Mouse (Mus musculus): ENCODE measurements around the gene Osbpl10.

DNA sequence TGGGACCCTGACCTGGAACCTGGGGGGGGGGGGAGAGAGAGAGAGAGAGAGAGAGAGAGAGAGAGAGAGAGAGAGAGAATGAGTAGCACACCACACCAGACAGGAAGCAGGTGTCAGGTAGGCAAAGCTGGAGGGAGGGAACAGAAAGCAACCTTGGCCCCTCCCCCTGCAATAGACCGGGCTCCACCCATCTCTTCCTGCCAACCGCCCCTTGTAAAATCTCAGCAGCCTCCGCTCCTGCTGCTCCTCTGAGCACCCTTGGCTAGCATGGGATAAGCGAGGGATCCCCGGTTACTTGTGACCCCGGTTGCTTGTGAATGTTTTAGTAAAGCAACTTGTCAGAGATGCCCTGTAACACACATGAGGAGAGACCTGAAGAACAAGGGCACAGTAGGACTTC lies 227.1 kb downstream of the Osbpl10 start:
- no peak for TF ChIP-seq CTCF (IDR thresholded peaks at IDR 0.05; ENCODE audit: extremely low read depth, insufficient read length, insufficient replicate concordance, low read depth, low read length)
- no peak for TF ChIP-seq POLR2A (IDR thresholded peaks at IDR 0.05; ENCODE audit: low read depth, low read length)

All from small intestine, adult 2 months (tissue).